Mouse (Mus musculus) lung, embryonic 15.5 days (tissue): Measurements from ENCODE around the gene Ptprj. TPM values are rescaled to one million over a fixed set of nuclear protein-coding genes. Genes with fewer than 3 reads are reported as not detected.

ENCODE experiments used
- ATAC-seq: fragments of 200-750 bp; cut with Nextera tagmentation; 2 replicates; pipeline ENCODE4 v1.8.0; 2017; ENCODE audit warnings: moderate number of reproducible peaks, borderline replicate concordance; ENCODE audit not compliant: low FRiP score, low TSS enrichment; ENCODE audit errors: extremely low read depth
- H3K27ac ChIP-seq: fragments of 300-500 bp; sonication (generic); 2 replicates; pipeline ENCODE4 v1.5.1; 2015; ENCODE audit warnings: moderate library complexity, mild to moderate bottlenecking, inconsistent platforms
- H3K27me3 ChIP-seq: fragments of 300-500 bp; sonication (generic); 2 replicates; pipeline ENCODE4 v1.6.1; 2015; ENCODE audit warnings: inconsistent platforms
- H3K36me3 ChIP-seq: fragments of 300-500 bp; sonication (generic); 2 replicates; pipeline ENCODE4 v1.6.1; 2015; ENCODE audit warnings: inconsistent platforms
- H3K4me1 ChIP-seq: fragments of 300-500 bp; sonication (generic); 2 replicates; pipeline ENCODE4 v1.6.1; 2015; ENCODE audit warnings: inconsistent platforms
- H3K4me2 ChIP-seq: fragments of 300-500 bp; sonication (generic); 2 replicates; pipeline ENCODE4 v1.6.1; 2015; ENCODE audit warnings: inconsistent platforms, mild to moderate bottlenecking, moderate library complexity
- H3K4me3 ChIP-seq: fragments of 300-500 bp; sonication (generic); 2 replicates; pipeline ENCODE4 v1.5.1; 2015; ENCODE audit warnings: mild to moderate bottlenecking, inconsistent platforms
- H3K9ac ChIP-seq: fragments of 300-500 bp; sonication (generic); 2 replicates; pipeline ENCODE4 v1.6.1; 2015; ENCODE audit warnings: inconsistent platforms
- H3K9me3 ChIP-seq: fragments of 300-500 bp; sonication (generic); 2 replicates; pipeline ENCODE4 v1.6.1; 2016; ENCODE audit warnings: inconsistent platforms
- WGBS: fragments of 180-500 bp; shearing (Covaris S2); methylation state at CpG from one replicate; pipeline ENCODE4 v1.1.7; 2015; 5-methylcytosine and 5-hydroxymethylcytosine counted together
- polyA plus RNA-seq: library from polyadenylated mRNA; unstranded; fragments of >200 nt; fragmentation: Nextera tagmentation; extraction: Ambion mirVana; gene quantifications from 2 replicates; pipeline ENCODE4 v1.2.1, GENCODE M21; 2015

Gene Ptprj
- polyA plus RNA-seq, 1 experiment from 2014 or later, result 3.4 TPM

GRCm38 (mm10) chr2:90566046-90566445, 14.4 kb downstream of the Ptprj start:
- ATAC-seq, result peak; percentile 48; the same call in 1 of the 2 replicates
- no peak overlapping the region for H3K4me3 ChIP-seq

DNA sequence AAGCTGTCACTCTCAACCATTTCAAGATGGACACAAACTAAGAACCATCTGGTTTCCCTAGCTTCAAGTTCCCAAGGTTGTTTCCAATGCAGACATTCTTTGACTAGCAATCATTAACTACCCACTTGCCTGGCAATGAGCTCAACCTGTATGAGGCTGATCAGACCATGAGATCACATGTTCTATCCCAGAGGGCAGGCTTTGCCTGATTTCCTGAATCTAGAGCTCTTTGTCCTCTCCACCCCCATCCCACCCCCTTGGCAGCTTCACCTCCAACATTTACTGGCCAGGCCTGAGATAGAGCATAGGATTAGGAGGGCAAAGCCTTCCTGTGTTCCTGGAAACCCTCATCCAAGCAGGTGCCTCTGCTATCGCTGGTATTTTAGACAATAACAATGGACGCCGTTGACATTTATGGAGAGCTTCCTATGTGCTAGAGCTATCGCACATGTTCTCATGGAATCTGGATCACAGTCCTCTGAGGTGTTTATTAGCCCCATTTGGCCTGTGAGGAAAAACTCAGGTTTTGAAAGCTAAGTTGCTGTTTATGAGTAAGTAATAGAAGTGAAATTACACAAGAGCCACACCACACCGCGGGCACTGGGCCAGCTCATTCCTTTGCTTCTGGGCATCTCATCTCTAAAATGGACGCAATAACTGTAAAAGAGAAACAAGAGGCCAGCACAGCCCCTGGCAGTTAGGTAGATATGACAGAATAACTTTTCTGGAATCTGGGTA, 15.1 kb downstream of the Ptprj start:
- Histone ChIP-seq H3K36me3 (no peaks in the 10 kb centered on the region), H3K4me1 (0 out of 2 replicates have a peak, but pooled peaks cover 2% of the 10 kb centered on the region), H3K27me3 (no peaks in the 10 kb centered on the region), H3K4me3 (no peak overlapping the region), H3K9ac (no peak overlapping the region), H3K27ac (no peak overlapping the region), H3K4me2 (no peak overlapping the region), H3K9me3 (no peaks in the 10 kb centered on the region)
- no peak for ATAC-seq
- WGBS, result 78% methylated on average over 7 of the region's 7 CpGs

More at GRCm38 (mm10) chr2:90566046-90566445, 14.4 kb downstream of the Ptprj start:
- Histone ChIP-seq H3K4me1 (0 out of 2 replicates have a peak, but pooled peaks cover 2% of the 10 kb centered on the region), H3K36me3 (no peaks in the 10 kb centered on the region), H3K4me2 (no peak overlapping the region), H3K9ac (no peak overlapping the region), H3K27me3 (no peaks in the 10 kb centered on the region), H3K27ac (no peak overlapping the region), H3K9me3 (no peaks in the 10 kb centered on the region)
- WGBS, result 46% methylated on average over 7 of the region's 7 CpGs

- WGBS, result 74% methylated on average over 8 of the region's 8 CpGs
- no peaks in the 10 kb centered on the region for H3K27me3 ChIP-seq
- H3K36me3 ChIP-seq, result no peaks in the 10 kb centered on the region
- no peak overlapping the region for H3K27ac ChIP-seq
- no peak overlapping the region for H3K4me3 ChIP-seq
- H3K4me1 ChIP-seq, result peaks cover 2% of the 10 kb centered on the region; the same call in 1 of the 2 replicates
- ATAC-seq, result no peak
- no peak overlapping the region for H3K4me2 ChIP-seq
- no peak overlapping the region for H3K9ac ChIP-seq
- no peaks in the 10 kb centered on the region for H3K9me3 ChIP-seq
Measured at GRCm38 (mm10) chr2:90564552-90564951, 15.9 kb downstream of the Ptprj start.

GRCm38 (mm10) chr2:90563171-90563570, 17.3 kb downstream of the Ptprj start:
- no peak overlapping the region for H3K9ac ChIP-seq
- no peaks in the 10 kb centered on the region for H3K36me3 ChIP-seq
- no peak overlapping the region for H3K4me3 ChIP-seq
- no peaks in the 10 kb centered on the region for H3K27me3 ChIP-seq
- WGBS, result 60% methylated on average over 4 of the region's 4 CpGs
- H3K4me1 ChIP-seq, result peaks cover 2% of the 10 kb centered on the region; the same call in 1 of the 2 replicates
- H3K4me2 ChIP-seq, result no peak overlapping the region
- H3K9me3 ChIP-seq, result no peaks in the 10 kb centered on the region
- no peak for ATAC-seq
- no peak overlapping the region for H3K27ac ChIP-seq

GRCm38 (mm10) chr2:90562126-90562670, 18.2 kb downstream of the Ptprj start:
- no peak for ATAC-seq
- Histone ChIP-seq H3K4me3 (no peak overlapping the region), H3K27me3 (no peaks in the 10 kb centered on the region), H3K4me1 (peaks cover 2% of the 10 kb centered on the region; the same call in 1 of the 2 replicates), H3K9ac (no peak overlapping the region), H3K4me2 (no peak overlapping the region), H3K27ac (no peak overlapping the region), H3K9me3 (no peaks in the 10 kb centered on the region), H3K36me3 (no peaks in the 10 kb centered on the region)
- 63% methylated on average over 8 of the region's 8 CpGs for WGBS

GRCm38 (mm10) chr2:90560197-90560843, 20.1 kb downstream of the Ptprj start:
- 38% methylated on average over 6 of the region's 6 CpGs for WGBS
- H3K27ac ChIP-seq, result no peak overlapping the region
- H3K4me1 ChIP-seq, result no peaks in the 10 kb centered on the region; the same call in 1 of the 2 replicates
- H3K4me3 ChIP-seq, result no peak overlapping the region
- H3K4me2 ChIP-seq, result no peak overlapping the region
- ATAC-seq, result peak; percentile 71; the same call in 1 of the 2 replicates
- no peaks in the 10 kb centered on the region for H3K27me3 ChIP-seq
- no peak overlapping the region for H3K9ac ChIP-seq
- H3K9me3 ChIP-seq, result no peaks in the 10 kb centered on the region
- no peaks in the 10 kb centered on the region for H3K36me3 ChIP-seq

GRCm38 (mm10) chr2:90559688-90560196, 20.7 kb downstream of the Ptprj start:
- no peak overlapping the region for H3K9ac ChIP-seq
- no peaks in the 10 kb centered on the region for H3K36me3 ChIP-seq
- no peak overlapping the region for H3K4me2 ChIP-seq
- no peaks in the 10 kb centered on the region; the same call in 1 of the 2 replicates for H3K4me1 ChIP-seq
- no peak for ATAC-seq
- H3K4me3 ChIP-seq, result no peak overlapping the region
- no peaks in the 10 kb centered on the region for H3K27me3 ChIP-seq
- H3K27ac ChIP-seq, result no peak overlapping the region
- WGBS, result 77% methylated on average over 12 of the region's 12 CpGs
- no peaks in the 10 kb centered on the region for H3K9me3 ChIP-seq

DNA sequence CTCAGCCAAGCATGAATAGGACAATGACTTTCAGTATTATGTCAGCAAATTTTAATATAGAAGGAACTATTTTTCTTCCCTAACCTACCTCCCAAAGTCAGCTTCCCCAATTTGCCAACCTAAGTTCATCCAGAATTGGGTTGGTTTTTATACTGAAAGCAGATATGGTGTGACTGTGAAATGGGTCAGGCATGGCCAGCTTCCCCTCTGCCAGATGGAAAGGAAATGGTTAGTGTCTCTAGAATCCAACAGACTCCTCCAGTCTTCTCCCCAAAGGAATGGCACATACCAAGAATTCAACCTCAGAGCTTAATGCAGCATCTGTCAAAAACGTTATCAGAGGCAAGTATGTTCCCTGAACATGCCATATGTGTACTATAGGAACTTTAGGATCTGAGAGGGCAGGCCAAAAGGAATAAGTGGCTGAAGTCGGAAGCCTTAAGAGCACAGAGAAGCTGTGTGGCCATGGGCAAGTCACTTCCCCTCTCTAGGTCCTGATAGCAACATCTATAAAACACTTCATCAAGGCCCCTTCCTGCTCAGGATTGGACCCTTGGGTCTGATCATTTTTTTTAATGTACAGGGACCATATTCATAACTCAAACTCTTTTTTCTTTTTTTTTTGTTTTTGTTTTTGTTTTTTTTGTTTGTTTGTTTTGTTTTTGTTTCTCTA, 21.3 kb downstream of the Ptprj start:
- Histone ChIP-seq H3K27ac (no peak overlapping the region), H3K4me3 (no peak overlapping the region), H3K9me3 (no peaks in the 10 kb centered on the region), H3K9ac (no peak overlapping the region), H3K4me1 (no peaks in the 10 kb centered on the region; the same call in 1 of the 2 replicates), H3K27me3 (no peaks in the 10 kb centered on the region), H3K36me3 (no peaks in the 10 kb centered on the region), H3K4me2 (no peak overlapping the region)
- no peak for ATAC-seq
- 65% methylated on average over 2 of the region's 2 CpGs for WGBS

DNA sequence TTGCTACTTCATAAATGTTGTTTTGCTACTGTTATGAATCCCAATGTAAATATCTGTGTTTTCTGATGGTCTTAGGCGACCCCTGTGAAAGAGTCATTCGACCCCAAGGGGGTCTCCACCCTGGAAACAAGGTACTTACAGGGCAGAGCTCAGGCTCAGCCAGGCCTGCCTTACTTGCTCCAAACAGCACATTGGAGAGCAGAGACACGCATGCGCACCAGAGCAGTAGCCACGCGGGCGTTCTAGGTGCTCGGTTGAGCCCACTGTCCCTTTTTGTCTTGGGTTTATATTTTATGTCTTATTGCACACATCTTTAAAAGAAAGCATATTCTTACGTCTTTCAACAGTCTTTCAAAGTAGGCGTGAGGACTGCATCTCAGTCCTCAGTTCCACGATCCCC, 22.1 kb downstream of the Ptprj start:
- H3K27me3 ChIP-seq, result no peaks in the 10 kb centered on the region
- peaks cover 3% of the 10 kb centered on the region; the same call in 1 of the 2 replicates for H3K4me1 ChIP-seq
- no peak overlapping the region for H3K9ac ChIP-seq
- H3K4me2 ChIP-seq, result no peak overlapping the region
- no peak for ATAC-seq
- 82% methylated on average over 11 of the region's 11 CpGs for WGBS
- H3K36me3 ChIP-seq, result no peaks in the 10 kb centered on the region
- no peak overlapping the region for H3K27ac ChIP-seq
- no peak overlapping the region for H3K4me3 ChIP-seq
- no peaks in the 10 kb centered on the region for H3K9me3 ChIP-seq

DNA sequence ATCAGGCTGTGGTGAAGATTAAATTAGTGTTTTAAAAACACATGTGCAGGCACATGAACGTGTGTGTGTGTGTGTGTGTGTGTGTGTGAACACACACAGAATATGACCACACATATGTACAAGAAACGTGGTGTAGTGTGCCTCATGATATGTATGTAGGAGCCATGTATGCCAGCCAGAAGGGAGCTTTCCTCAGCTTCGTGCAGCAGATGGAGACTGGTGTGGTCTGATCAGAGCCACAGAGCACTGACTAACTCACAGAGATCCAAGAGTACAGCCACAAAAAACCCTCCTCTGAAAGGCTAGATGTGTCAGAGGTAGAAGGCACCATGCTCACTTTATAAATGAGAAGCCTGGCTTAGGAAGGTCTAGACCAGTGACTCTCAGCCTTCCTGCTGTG, 22.5 kb downstream of the Ptprj start:
- Histone ChIP-seq H3K4me1 (peaks cover 3% of the 10 kb centered on the region; the same call in 1 of the 2 replicates), H3K9ac (no peak overlapping the region), H3K9me3 (no peaks in the 10 kb centered on the region), H3K4me3 (no peak overlapping the region), H3K27me3 (no peaks in the 10 kb centered on the region), H3K27ac (no peak overlapping the region), H3K4me2 (no peak overlapping the region), H3K36me3 (no peaks in the 10 kb centered on the region)
- WGBS, result 73% methylated on average over 3 of the region's 3 CpGs
- no peak for ATAC-seq

DNA sequence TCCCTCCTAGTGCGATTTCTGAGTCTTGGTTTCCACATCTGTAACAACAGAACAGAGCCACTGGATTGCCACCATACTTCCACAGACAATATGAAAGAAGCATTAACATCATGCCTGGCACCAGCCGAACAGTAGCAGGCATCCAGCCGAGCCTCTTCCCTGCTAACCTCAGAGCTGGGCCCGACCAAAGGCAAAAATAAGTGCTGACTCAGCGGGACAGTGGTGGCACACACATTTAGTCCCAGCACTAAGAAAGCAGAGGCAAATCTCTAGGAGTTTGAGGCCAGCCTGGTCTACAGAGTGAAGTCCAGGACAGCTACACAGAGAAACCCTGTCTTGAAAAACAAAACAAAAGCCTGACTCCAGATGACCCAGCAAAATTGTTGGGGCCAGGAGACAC, 24.7 kb downstream of the Ptprj start:
- ATAC-seq, result no peak
- H3K4me3 ChIP-seq, result no peak overlapping the region
- peaks cover 3% of the 10 kb centered on the region; the same call in 1 of the 2 replicates for H3K4me1 ChIP-seq
- H3K9ac ChIP-seq, result no peak overlapping the region
- no peak overlapping the region for H3K4me2 ChIP-seq
- no peaks in the 10 kb centered on the region for H3K9me3 ChIP-seq
- no peaks in the 10 kb centered on the region for H3K27me3 ChIP-seq
- H3K27ac ChIP-seq, result no peak overlapping the region
- no peaks in the 10 kb centered on the region for H3K36me3 ChIP-seq
- 80% methylated on average over 5 of the region's 5 CpGs for WGBS
